Mouse (Mus musculus): ENCODE data around the gene R3hcc1l.

The R3hcc1l gene

GRCm38 (mm10) chr19:42518620-42519310 lies at the start of gene R3hcc1l:
Gene R3hcc1l, plus strand, starts transcription at chr19:42518759.
- DNase-seq (ENCODE audit: low spot score in 2 of 2): peak; percentile 92 to 94

GRCm38 (mm10) chr19:42471571-42471970 lies 47.0 kb upstream of the R3hcc1l start:
- no peak for DNase-seq (ENCODE audit: low spot score in 2 of 2)

- no peak for DNase-seq (ENCODE audit: low spot score in 2 of 2)
Measured at GRCm38 (mm10) chr19:42472831-42473230, 45.7 kb upstream of the R3hcc1l start.

GRCm38 (mm10) chr19:42477769-42478168 lies 40.8 kb upstream of the R3hcc1l start:
- DNase-seq (ENCODE audit: low spot score in 2 of 2): no peak

GRCm38 (mm10) chr19:42478303-42478702 lies 40.3 kb upstream of the R3hcc1l start:
- no peak for DNase-seq (ENCODE audit: low spot score in 2 of 2)

- no peak for DNase-seq (ENCODE audit: low spot score in 2 of 2)
Measured at GRCm38 (mm10) chr19:42485443-42485842, 33.1 kb upstream of the R3hcc1l start.

DNA sequence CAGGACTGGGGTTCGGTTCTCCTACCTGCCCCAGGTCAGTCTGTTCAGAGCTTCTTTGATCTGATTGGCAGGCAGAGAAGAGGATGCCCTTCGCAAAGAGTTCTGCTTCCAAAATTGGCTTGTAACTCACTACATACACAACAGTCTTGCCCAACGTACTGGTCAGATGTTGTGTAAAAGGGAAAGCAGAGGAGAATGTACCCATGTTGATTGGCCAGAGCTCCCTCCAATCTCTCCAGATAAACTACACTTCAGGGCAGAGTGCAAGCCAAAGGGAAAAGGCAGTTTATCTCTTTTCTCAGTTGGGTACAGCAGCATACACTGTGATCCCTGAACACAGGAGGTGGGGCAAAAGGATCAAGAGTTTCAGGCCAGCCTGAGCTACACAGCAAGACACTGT lies 31.3 kb upstream of the R3hcc1l start:
- DNase-seq (ENCODE audit: low spot score in 2 of 2): no peak

- DNase-seq (ENCODE audit: low spot score in 2 of 2): no peak
Measured at GRCm38 (mm10) chr19:42493257-42493917, 25.2 kb upstream of the R3hcc1l start.

GRCm38 (mm10) chr19:42504156-42504555 lies 14.4 kb upstream of the R3hcc1l start:
- no peak for DNase-seq (ENCODE audit: low spot score in 2 of 2)

DNA sequence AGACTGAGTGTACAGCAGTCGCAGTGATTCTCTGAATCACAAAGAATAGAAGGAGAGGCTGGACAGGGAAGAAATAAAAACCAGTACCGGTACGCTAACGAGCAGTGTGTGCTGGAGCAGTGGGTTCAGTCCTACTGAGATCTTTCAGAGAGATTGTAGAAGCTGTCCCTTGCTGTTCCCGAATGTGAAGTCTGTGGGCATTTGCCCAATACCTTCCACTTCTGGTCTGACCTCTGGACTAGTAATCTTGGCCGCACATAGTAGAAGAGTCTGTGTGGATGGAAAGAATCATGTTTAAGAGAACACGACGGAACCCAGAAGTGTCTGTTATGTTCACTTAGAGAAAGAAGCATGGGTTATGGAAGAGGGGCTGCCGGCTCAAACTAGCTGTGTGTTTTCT lies 8.9 kb upstream of the R3hcc1l start:
- DNase-seq (ENCODE audit: low spot score in 2 of 2): no peak

DNA sequence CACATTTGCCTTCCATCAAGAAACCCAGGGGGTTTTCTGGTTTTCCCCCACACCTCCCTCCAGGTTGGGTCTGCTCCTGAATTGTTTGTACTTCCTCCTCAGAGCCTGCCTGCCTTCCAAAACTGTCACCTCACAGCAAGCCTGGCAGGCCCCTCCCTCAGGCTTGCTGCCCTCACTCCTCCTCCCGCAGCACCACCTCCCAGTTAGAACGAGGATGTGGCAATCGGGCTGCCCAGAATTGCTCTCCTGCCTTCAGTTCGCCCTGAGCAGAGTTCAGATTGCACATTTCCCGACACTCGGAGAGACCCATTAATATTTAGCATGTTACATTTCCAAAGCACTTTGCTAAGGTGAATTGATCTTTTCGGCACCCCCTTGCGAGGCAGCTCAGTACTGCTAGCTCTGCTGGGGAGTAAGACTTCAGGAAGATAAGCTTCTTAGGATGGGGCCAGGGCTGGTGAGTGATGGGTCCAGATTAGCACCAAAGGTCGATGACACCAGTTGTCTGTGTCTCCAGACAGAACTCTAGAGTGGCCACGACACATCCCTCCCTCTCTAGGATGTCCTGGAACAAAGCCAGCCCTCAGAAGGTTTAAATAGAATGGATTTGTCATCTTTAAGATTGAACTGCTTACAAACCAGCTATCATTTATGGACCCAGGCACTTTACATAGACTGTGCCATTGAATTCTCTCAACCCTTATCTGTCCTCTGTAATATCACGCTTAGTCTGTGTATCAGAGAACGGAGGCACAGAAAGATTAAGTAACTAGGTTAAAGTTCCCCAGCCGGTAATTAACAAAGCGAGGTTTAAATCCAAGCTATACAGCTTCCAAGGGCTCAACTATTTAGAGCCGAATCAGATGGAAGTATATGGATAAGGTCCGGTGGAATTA lies 8.0 kb upstream of the R3hcc1l start:
- no peak for DNase-seq (ENCODE audit: low spot score in 2 of 2)

DNA sequence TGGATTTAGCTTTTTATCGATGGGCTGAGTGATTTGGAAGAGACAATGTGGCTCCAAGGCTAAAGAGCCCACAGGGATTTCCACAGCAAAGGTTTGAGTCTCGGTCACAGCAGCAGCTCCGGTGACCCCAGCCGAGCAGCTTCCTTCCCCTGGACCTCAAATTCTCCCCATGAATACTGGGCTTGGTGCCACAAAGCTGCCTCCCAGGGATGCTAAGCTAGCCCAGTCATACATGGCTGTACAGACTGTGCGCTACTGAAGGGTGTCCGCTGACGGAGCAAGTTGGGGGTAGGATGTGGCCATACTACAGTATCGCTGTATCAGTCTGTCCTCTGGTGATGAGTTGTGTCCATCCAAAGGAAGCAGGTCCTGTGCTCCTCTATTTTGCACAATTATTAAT lies 2.9 kb upstream of the R3hcc1l start:
- DNase-seq (ENCODE audit: low spot score in 2 of 2): no peak

DNA sequence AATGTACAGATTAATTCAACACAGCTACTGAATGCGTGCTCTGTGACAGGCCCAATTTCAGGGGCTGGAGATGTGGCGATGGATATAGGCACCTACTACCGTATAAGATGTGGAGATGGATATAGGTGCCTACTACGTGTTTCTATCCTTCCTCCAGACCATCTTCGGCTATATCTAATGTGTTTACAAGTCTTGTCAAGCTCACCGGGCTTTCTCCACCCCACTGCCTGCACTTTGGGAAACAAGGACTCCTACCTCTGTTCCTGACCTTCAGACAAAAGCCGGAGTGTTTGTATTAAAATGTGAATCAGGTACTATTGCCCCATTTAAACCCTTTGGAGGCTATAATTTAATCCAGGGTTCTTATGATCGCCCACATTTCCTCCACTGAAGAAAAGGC lies 2.4 kb upstream of the R3hcc1l start:
- no peak for DNase-seq (ENCODE audit: low spot score in 2 of 2)

DNA sequence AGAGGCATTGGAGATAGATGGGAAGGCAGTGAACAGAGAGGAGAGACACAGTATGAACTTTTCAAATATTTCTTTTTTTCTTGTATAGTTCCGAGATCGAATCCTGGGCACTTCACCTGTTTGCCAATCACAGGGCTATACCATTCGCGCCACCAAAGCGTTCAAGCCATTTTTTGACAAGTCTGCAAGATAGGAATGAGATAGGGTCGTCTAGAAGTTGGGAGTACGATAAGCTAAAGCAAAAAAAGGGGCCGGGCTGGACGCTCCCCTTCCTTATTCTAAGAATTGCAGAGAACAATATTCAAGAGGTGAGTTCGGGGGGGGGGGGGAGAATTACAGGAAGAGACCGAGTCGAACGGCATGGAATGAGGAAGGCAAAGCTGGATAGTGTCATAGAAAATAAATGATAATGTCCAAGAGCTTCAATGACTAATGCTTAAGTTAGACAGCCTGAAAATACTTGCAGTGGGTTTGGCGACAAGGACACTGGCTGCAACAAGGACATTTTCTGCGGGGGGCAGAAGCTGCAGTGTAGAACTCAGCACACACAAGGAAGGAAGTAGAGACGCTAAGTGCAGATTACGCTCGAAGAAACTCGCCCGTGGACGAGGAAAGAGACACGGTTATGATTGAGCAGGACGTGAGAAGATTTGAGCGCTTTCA lies 471 bp upstream of the R3hcc1l start:
- no peak for DNase-seq (ENCODE audit: low spot score in 2 of 2)

- peak in 1 of 2 experiments; percentile 4 for DNase-seq (ENCODE audit: low spot score in 2 of 2)
Measured at GRCm38 (mm10) chr19:42519760-42520159, 1.2 kb downstream of the R3hcc1l start.

DNA sequence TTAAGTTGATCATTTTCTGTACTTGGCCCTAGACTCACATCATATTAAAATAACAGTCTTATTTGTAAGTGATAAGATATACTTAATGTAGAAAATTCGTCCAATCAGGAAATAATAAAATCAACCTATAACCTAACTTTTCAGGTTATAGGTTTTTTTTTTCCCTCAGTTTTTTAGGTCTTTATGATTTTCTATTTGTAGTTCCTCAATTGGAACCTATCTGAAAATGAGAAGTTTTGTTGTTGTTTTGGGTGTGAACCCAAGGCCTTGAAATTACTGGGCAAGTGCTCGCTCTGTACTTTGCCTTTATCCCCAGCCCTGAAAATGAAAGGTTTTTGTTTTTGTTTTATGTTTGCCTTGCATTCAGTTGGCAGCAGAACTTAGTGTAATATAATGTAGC lies 6.1 kb downstream of the R3hcc1l start:
- DNase-seq (ENCODE audit: low spot score in 2 of 2): no peak

DNA sequence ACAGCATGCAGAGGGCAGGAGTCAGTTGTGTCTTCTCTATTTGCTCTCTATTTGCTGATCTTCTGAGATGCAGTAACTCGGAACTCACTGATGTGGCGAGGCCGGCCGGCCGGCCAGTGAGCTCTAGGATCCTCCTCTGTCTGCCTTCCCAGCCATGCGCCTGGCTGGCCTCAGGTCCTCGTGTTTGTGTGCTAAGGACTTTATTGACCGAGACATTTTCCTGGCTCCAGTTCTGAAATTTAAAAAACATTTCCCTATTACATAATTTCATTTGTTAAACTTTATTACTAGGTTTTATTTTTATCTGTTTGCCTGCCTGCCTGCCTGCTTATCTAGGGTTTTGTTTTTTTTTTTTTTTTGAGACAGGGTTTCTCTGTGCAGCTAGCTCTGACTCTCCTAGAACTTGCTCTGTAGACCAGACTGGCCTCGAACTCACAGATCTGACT lies 11.5 kb downstream of the R3hcc1l start:
- no peak for DNase-seq (ENCODE audit: low spot score in 2 of 2)

DNA sequence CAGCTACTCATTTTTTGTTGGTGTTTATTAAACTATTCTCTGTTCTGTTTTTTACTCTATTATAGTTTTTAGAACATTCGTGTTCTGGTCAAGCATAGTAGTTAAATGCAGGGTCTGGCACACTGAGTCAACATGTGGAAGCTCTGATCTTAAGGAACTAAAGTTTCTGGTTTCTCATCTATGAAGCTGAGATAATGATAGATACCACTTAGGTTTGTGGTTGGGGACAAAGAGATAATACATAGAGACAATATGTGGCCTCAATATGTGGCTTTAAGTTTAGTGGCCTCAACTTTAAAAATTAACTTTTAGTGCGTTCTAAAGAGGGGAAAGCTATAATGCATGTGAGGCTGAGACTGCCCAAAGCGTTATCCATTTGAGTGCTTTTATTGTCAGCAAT lies 15.9 kb downstream of the R3hcc1l start:
- DNase-seq (ENCODE audit: low spot score in 2 of 2): no peak

DNA sequence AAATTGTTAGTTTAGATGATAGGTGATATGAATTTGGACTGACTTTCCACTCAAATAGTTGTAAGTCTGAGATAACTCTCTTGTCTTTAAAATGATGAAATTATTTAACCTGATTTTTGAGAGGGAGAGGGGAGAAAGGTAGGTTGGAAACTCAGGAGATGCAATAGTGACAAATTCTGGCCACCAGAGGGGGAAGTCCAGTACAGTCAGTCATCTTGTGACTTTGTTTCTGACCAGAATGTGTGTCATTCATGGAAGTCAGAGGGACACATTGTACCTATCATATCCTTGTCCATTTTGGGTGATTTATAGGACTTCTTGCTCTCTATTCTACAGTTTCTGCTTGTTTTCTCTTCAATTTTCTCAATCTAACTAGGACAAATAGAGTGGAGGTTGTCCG lies 19.0 kb downstream of the R3hcc1l start:
- no peak for DNase-seq (ENCODE audit: low spot score in 2 of 2)

DNA sequence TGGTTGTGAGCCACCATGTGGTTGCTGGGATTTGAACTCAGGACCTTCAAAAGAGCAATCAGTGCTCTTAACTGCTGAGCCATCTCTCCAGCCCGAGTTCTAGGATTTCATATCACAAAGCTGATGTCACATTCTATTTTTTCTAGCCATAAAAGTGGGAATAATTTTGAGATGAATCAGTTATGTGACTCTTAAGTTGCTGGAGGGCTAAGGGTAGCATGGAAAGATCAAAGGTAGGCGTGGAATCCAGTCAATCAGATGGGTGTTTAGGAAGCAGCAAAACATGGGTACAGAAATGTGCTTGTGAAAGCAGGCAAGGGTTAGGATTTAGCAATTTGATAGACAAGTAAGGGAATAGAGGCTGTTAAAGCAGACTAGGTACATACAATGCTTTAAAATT lies 20.4 kb downstream of the R3hcc1l start:
- no peak for DNase-seq (ENCODE audit: low spot score in 2 of 2)

- peak in 1 of 2 experiments; percentile 26 for DNase-seq (ENCODE audit: low spot score in 2 of 2)
Measured at GRCm38 (mm10) chr19:42539414-42540189, 21.0 kb downstream of the R3hcc1l start.

Measured in natural killer cell, adult 2 months (primary cell).